Mouse (Mus musculus): ENCODE data around the gene Gm2a.

- TF ChIP-seq POLR2A (IDR thresholded peaks at IDR 0.05; ENCODE audit: borderline replicate concordance, extremely low read depth, low read depth, low read length) = no peak
- TF ChIP-seq CTCF (IDR thresholded peaks at IDR 0.05; ENCODE audit: insufficient read depth, low read length) = no peak
Measured at GRCm38 (mm10) chr11:55069023-55069422, 28.9 kb upstream of the Gm2a start.
